Mouse (Mus musculus) midbrain, embryonic 16.5 days (tissue): ENCODE data around the gene Mast4. TPM values are rescaled to one million over a fixed set of nuclear protein-coding genes. Genes with fewer than 3 reads are reported as not detected.
A peak's percentile ranks its signal among the peaks of the same experiment; 100 is the strongest.

Source experiments
- ATAC-seq: fragments of 200-750 bp; cut with Nextera tagmentation; 2 replicates; pipeline ENCODE4 v1.8.0; 2017; ENCODE audit warnings: moderate TSS enrichment
- H3K27ac ChIP-seq: fragments of 300-500 bp; sonication (generic); 2 replicates; pipeline ENCODE4 v1.5.1; 2014; ENCODE audit warnings: mild to moderate bottlenecking, low read length, mixed read lengths
- H3K27me3 ChIP-seq: fragments of 300-500 bp; sonication (generic); 2 replicates; pipeline ENCODE4 v1.6.1; 2014; ENCODE audit warnings: low read depth, low read length, mixed read lengths; ENCODE audit not compliant: control insufficient read depth, insufficient read depth
- H3K36me3 ChIP-seq: fragments of 300-500 bp; sonication (generic); 2 replicates; pipeline ENCODE4 v1.6.1; 2014; ENCODE audit warnings: mild to moderate bottlenecking, low read length, moderate library complexity, mixed read lengths; ENCODE audit not compliant: control insufficient read depth, insufficient read depth
- H3K4me1 ChIP-seq: fragments of 300-500 bp; sonication (generic); 2 replicates; pipeline ENCODE4 v1.6.1; 2014; ENCODE audit warnings: mild to moderate bottlenecking, low read length, mixed read lengths; ENCODE audit not compliant: control insufficient read depth, insufficient read depth
- H3K4me2 ChIP-seq: fragments of 300-500 bp; sonication (generic); 2 replicates; pipeline ENCODE4 v1.6.1; 2014; ENCODE audit warnings: mild to moderate bottlenecking, low read length, mixed read lengths
- H3K4me3 ChIP-seq: fragments of 300-500 bp; sonication (generic); 2 replicates; pipeline ENCODE4 v1.5.1; 2014; ENCODE audit warnings: low read depth, mild to moderate bottlenecking, low read length, moderate library complexity, mixed read lengths
- H3K9ac ChIP-seq: fragments of 300-500 bp; sonication (generic); 2 replicates; pipeline ENCODE4 v1.6.1; 2014; ENCODE audit warnings: low read depth, low read length, mixed read lengths
- H3K9me3 ChIP-seq: fragments of 300-500 bp; sonication (generic); replicated peaks from 2 replicates; pipeline ENCODE4 v1.6.1; 2014; ENCODE audit warnings: mild to moderate bottlenecking, low read length, mixed read lengths; ENCODE audit not compliant: control insufficient read depth, poor library complexity, severe bottlenecking
- WGBS: fragments of 180-500 bp; shearing (Covaris S2); extraction: QIAGEN DNeasy Blood & Tissue Kit; methylation state at CpG from one replicate; pipeline ENCODE4 v1.1.7; 2014; 5-methylcytosine and 5-hydroxymethylcytosine counted together
- polyA plus RNA-seq: library from polyadenylated mRNA; unstranded; fragments of >200 nt; fragmentation: Nextera tagmentation; extraction: Ambion mirVana; gene quantifications from 2 replicates; pipeline ENCODE4 v1.2.1, GENCODE M21; 2015

Mast4 gene
- polyA plus RNA-seq, 1 experiment from 2014 or later: 33.8 TPM

DNA sequence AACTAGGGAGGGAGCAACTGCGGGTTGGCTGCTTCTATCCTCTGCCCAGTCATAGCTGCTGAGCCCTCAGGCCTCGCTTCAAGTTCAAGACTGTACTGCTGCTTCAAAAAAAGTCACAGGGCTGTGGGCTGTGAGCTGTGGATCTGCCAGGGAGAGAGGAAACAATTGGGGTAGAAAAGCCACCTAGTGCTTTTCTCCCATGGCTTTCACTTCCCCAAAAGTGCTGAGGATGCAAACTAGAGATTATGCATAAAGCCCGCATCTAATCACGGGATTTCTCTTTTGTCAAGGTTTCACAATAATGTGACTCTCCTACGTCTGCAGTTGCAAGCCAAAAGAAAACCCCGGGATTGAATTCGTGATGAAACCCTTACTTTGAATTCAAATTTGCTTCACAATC is 268.9 kb downstream of the Mast4 start:
- ATAC-seq: no peak
- Histone ChIP-seq H3K4me2 (no peak overlapping the region), H3K36me3 (no peaks in the 10 kb centered on the region), H3K9ac (no peak overlapping the region), H3K27me3 (no peaks in the 10 kb centered on the region), H3K27ac (no peak overlapping the region), H3K4me1 (peaks cover 4% of the 10 kb centered on the region; the same call in 1 of the 2 replicates), H3K4me3 (no peak overlapping the region), H3K9me3 (no peaks in the 10 kb centered on the region)
- WGBS: 26% methylated on average over 7 of the region's 7 CpGs

DNA sequence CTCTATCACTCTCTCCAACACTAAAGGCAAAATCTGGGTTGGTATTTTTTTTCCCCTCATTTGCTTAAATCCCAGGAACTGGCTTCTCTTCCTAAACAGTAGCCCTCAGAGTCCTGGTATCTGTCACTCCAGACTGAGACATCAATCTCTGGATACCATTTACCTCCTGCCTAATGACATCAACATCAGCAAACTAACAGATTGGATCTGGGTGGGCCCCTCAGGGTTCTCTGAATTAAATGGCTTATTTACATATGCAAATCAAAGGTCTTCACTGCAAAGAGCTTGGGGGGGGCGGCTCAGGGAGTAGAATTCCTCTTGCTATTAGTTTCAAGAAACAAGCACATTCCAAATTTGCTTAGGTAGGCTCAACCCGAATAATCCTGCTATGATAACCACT is 272.6 kb downstream of the Mast4 start:
- H3K9me3 ChIP-seq: no peaks in the 10 kb centered on the region
- H3K4me2 ChIP-seq: no peak overlapping the region
- H3K27me3 ChIP-seq: no peaks in the 10 kb centered on the region
- H3K36me3 ChIP-seq: no peaks in the 10 kb centered on the region
- no peak overlapping the region for H3K4me3 ChIP-seq
- H3K4me1 ChIP-seq: peaks cover 4% of the 10 kb centered on the region; the same call in 1 of the 2 replicates
- ATAC-seq: no peak
- WGBS: 72% methylated on average over 2 of the region's 2 CpGs
- H3K9ac ChIP-seq: no peak overlapping the region
- H3K27ac ChIP-seq: no peak overlapping the region

GRCm38 (mm10) chr13:103059995-103060652 is 274.2 kb downstream of the Mast4 start:
- Histone ChIP-seq H3K4me2 (no peak overlapping the region; the same call in 1 of the 2 replicates), H3K4me3 (no peak overlapping the region), H3K27me3 (no peaks in the 10 kb centered on the region), H3K27ac (no peak overlapping the region), H3K4me1 (no peaks in the 10 kb centered on the region; the same call in 1 of the 2 replicates), H3K9ac (no peak overlapping the region), H3K36me3 (no peaks in the 10 kb centered on the region), H3K9me3 (no peaks in the 10 kb centered on the region)
- 51% methylated on average over 11 of the region's 11 CpGs for WGBS
- ATAC-seq: no peak

- Histone ChIP-seq H3K27me3 (no peaks in the 10 kb centered on the region), H3K4me2 (no peak overlapping the region), H3K9me3 (no peaks in the 10 kb centered on the region), H3K4me1 (peaks cover 12% of the 10 kb centered on the region), H3K27ac (no peak overlapping the region), H3K4me3 (no peak overlapping the region), H3K36me3 (no peaks in the 10 kb centered on the region), H3K9ac (no peak overlapping the region)
- 86% methylated on average over 10 of the region's 10 CpGs for WGBS
- no peak for ATAC-seq
Observed at GRCm38 (mm10) chr13:103056451-103056850, 277.8 kb downstream of the Mast4 start.

DNA sequence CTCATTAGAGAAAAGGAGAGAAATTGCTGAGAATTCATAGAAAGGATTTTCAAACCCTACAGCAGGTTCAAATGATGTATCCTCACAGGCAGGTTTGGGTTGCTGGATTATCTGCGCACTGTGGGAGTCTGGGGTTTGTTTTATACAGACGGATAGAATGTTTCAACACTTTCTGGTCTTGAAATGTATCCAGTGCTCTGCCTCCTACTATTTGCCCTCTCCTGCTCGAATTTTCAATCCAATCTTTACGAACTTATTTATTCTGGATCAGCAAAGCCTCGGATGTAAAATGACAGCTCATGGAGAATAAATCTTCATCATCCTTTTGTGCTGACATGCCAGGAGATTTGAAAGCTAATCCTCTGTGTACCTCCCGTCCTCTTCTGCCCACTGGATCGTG is 281.6 kb downstream of the Mast4 start:
- Histone ChIP-seq H3K36me3 (no peaks in the 10 kb centered on the region), H3K4me1 (peaks cover 12% of the 10 kb centered on the region), H3K4me2 (peak overlapping the region; percentile 4; the same call in 1 of the 2 replicates), H3K27ac (no peak overlapping the region), H3K9ac (no peak overlapping the region), H3K9me3 (no peaks in the 10 kb centered on the region), H3K4me3 (no peak overlapping the region), H3K27me3 (no peaks in the 10 kb centered on the region)
- WGBS: 18% methylated on average over 7 of the region's 7 CpGs
- no peak for ATAC-seq

- WGBS: 84% methylated on average over 7 of the region's 7 CpGs
- H3K4me1 ChIP-seq: peaks cover 10% of the 10 kb centered on the region
- no peaks in the 10 kb centered on the region for H3K36me3 ChIP-seq
- no peak overlapping the region for H3K4me2 ChIP-seq
- ATAC-seq: no peak
- no peak overlapping the region for H3K4me3 ChIP-seq
- no peaks in the 10 kb centered on the region for H3K9me3 ChIP-seq
- no peak overlapping the region for H3K9ac ChIP-seq
- no peaks in the 10 kb centered on the region for H3K27me3 ChIP-seq
- no peak overlapping the region for H3K27ac ChIP-seq
Observed at GRCm38 (mm10) chr13:103048954-103049353, 285.3 kb downstream of the Mast4 start.

DNA sequence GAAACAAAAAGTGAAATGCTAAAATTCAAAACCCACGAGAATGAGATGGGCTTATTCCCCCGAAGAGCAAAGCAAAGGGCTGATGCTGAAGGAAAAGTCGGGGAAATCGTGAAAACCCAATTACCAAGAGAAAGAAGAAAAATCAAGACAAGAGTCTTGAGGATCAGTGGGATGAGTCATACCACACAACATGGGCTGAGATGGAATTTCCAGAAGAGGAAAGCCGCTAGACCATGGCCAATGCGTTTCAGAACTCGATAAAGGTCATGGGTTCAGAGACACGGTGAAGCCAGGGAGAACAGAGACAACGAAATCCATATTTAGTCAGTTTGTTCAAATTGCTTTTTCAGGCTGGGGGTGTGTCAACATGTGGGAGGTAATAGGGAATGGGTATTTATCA is 290.6 kb downstream of the Mast4 start:
- no peak for ATAC-seq
- H3K36me3 ChIP-seq: no peaks in the 10 kb centered on the region
- no peaks in the 10 kb centered on the region for H3K27me3 ChIP-seq
- no peaks in the 10 kb centered on the region for H3K9me3 ChIP-seq
- no peaks in the 10 kb centered on the region for H3K4me1 ChIP-seq
- H3K27ac ChIP-seq: no peak overlapping the region
- H3K4me2 ChIP-seq: no peak overlapping the region
- H3K4me3 ChIP-seq: no peak overlapping the region
- WGBS: 93% methylated on average over 9 of the region's 9 CpGs
- no peak overlapping the region for H3K9ac ChIP-seq

DNA sequence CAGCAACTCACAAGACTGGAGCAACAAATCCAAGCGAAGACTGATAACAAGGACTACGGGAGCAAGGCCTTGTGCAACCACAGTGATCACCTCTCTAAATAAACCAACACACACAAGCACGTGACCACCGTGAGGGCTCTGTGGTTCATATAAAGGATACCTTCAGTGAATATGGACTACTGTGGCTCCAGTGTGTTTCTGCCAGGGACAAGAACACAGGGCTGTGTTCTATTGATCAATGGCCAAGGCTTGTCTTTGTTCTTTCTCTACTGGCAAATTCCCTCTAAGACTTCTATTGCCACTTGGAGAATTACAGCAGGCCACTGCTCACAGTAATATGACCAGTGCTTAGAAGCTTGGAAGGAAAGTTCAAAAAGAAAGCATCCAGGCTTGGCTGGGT is 291.3 kb downstream of the Mast4 start:
- H3K4me1 ChIP-seq: no peaks in the 10 kb centered on the region; the same call in 1 of the 2 replicates
- no peak overlapping the region for H3K4me2 ChIP-seq
- H3K36me3 ChIP-seq: no peaks in the 10 kb centered on the region
- WGBS: 87% methylated on average over 4 of the region's 4 CpGs
- ATAC-seq: no peak
- no peak overlapping the region for H3K27ac ChIP-seq
- no peaks in the 10 kb centered on the region for H3K9me3 ChIP-seq
- H3K27me3 ChIP-seq: no peaks in the 10 kb centered on the region
- H3K9ac ChIP-seq: no peak overlapping the region
- H3K4me3 ChIP-seq: no peak overlapping the region

- ATAC-seq: no peak
- H3K27ac ChIP-seq: no peak overlapping the region
- H3K4me2 ChIP-seq: no peak overlapping the region
- WGBS: 28% methylated on average over 5 of the region's 5 CpGs
- no peak overlapping the region for H3K9ac ChIP-seq
- no peaks in the 10 kb centered on the region for H3K9me3 ChIP-seq
- H3K27me3 ChIP-seq: no peaks in the 10 kb centered on the region
- no peaks in the 10 kb centered on the region for H3K36me3 ChIP-seq
- peaks cover 6% of the 10 kb centered on the region; the same call in 1 of the 2 replicates for H3K4me1 ChIP-seq
- no peak overlapping the region for H3K4me3 ChIP-seq
Observed at GRCm38 (mm10) chr13:103037466-103037865, 296.8 kb downstream of the Mast4 start.
